Mouse (Mus musculus) olfactory bulb, adult 2 months (tissue): Measurements from ENCODE around the gene Zfp467.

ENCODE experiments used
- CTCF ChIP-seq: fragments of 200-500 bp; IDR thresholded peaks from 2 replicates; pipeline ENCODE4 v1.5.1; 2012; ENCODE audit warnings: low read depth, mild to moderate bottlenecking, low read length, moderate library complexity; ENCODE audit not compliant: insufficient read depth
- POLR2A ChIP-seq: fragments of 200-500 bp; IDR thresholded peaks from 2 replicates; pipeline ENCODE4 v1.6.1; 2012; ENCODE audit warnings: mild to moderate bottlenecking, low read depth, low read length, moderate library complexity; ENCODE audit not compliant: insufficient read depth

DNA sequence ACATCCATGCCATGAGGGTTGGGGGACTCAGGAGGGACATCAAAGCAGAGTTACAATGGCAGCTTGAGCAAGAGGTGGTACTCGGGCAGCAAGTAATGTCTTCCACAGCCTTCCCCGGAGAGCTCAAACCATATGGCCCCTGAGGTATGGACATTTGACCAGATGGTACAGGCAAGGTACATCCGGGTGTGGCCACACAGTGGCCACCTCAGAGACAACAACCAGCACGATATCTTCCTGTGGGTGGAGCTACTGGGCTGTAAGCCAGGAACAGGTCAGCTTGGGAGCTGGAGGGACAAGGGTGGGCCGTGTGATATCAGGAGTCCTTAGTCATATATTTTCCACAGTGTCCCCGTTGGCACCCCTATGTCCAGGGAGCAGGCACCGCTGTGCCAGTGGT lies 21.9 kb upstream of the Zfp467 start:
- TF ChIP-seq POLR2A, result no peak
- TF ChIP-seq CTCF, result no peak
